Mouse (Mus musculus): Measurements from ENCODE around the gene Ssbp3. TPM values are rescaled to one million over a fixed set of nuclear protein-coding genes. Genes with fewer than 3 reads are reported as not detected.

Ssbp3 gene
- polyA plus RNA-seq, 1 experiment from 2014 or later, result 143 TPM

- H3K36me3 ChIP-seq, result no peaks in the 10 kb centered on the region
- ATAC-seq (ENCODE audit: low FRiP score, low read depth), result peak; percentile 67
- peaks cover 17% of the 10 kb centered on the region for H3K4me1 ChIP-seq (replicated peaks)
- no peak overlapping the region for H3K4me3 ChIP-seq
- peak overlapping the region; percentile 75 for H3K27ac ChIP-seq (replicated peaks)
- 0% methylated on average over 1 of the region's 1 CpGs for WGBS
- H3K4me2 ChIP-seq, result no peak overlapping the region
- H3K9me3 ChIP-seq, result no peaks in the 10 kb centered on the region
- no peaks in the 10 kb centered on the region for H3K27me3 ChIP-seq
- H3K9ac ChIP-seq, result no peak overlapping the region
Observed at GRCm38 (mm10) chr4:107084343-107084742, 173.8 kb downstream of the Ssbp3 start.

- ATAC-seq (ENCODE audit: low FRiP score, low read depth), result peak; percentile 93
- Histone ChIP-seq H3K4me3 (no peak overlapping the region), H3K27ac (replicated peaks) (peak overlapping the region; percentile 75), H3K9ac (no peak overlapping the region), H3K4me2 (no peak overlapping the region), H3K4me1 (replicated peaks) (peaks cover 17% of the 10 kb centered on the region), H3K36me3 (no peaks in the 10 kb centered on the region), H3K9me3 (no peaks in the 10 kb centered on the region), H3K27me3 (no peaks in the 10 kb centered on the region)
- 1% methylated on average over 6 of the region's 6 CpGs for whole genome bisulfite sequencing
Observed at GRCm38 (mm10) chr4:107084858-107085257, 174.4 kb downstream of the Ssbp3 start.

- no peak overlapping the region for H3K9ac ChIP-seq
- no peaks in the 10 kb centered on the region for H3K36me3 ChIP-seq
- H3K4me2 ChIP-seq, result no peak overlapping the region
- no peaks in the 10 kb centered on the region for H3K9me3 ChIP-seq
- no peak overlapping the region for H3K4me3 ChIP-seq
- peaks cover 10% of the 10 kb centered on the region for H3K4me1 ChIP-seq (replicated peaks)
- ATAC-seq (ENCODE audit: low FRiP score, low read depth), result no peak
- 83% methylated on average over 14 of the region's 14 CpGs for WGBS
- H3K27me3 ChIP-seq, result no peaks in the 10 kb centered on the region
- H3K27ac ChIP-seq (replicated peaks), result no peak overlapping the region
Observed at GRCm38 (mm10) chr4:107091696-107092095, 181.2 kb downstream of the Ssbp3 start.

- Histone ChIP-seq H3K4me1 (replicated peaks) (peaks cover 22% of the 10 kb centered on the region), H3K27ac (replicated peaks) (no peak overlapping the region), H3K9me3 (no peaks in the 10 kb centered on the region), H3K9ac (no peak overlapping the region), H3K4me3 (no peak overlapping the region), H3K27me3 (no peaks in the 10 kb centered on the region), H3K36me3 (no peaks in the 10 kb centered on the region), H3K4me2 (no peak overlapping the region)
- ATAC-seq (ENCODE audit: low FRiP score, low read depth), result no peak
- WGBS, result 84% methylated on average over 16 of the region's 16 CpGs
Observed at GRCm38 (mm10) chr4:107094484-107095187, 184.1 kb downstream of the Ssbp3 start.

- no peaks in the 10 kb centered on the region for H3K9me3 ChIP-seq
- H3K4me2 ChIP-seq, result no peak overlapping the region
- H3K36me3 ChIP-seq, result no peaks in the 10 kb centered on the region
- H3K27me3 ChIP-seq, result no peaks in the 10 kb centered on the region
- ATAC-seq (ENCODE audit: low FRiP score, low read depth), result no peak
- no peak overlapping the region for H3K9ac ChIP-seq
- 22% methylated on average over 6 of the region's 6 CpGs for WGBS
- 0 out of 2 replicates have a peak overlapping the region, but pooled peaks have one; percentile 12 for H3K27ac ChIP-seq (replicated peaks)
- H3K4me1 ChIP-seq (replicated peaks), result peaks cover 22% of the 10 kb centered on the region
- no peak overlapping the region for H3K4me3 ChIP-seq
Observed at GRCm38 (mm10) chr4:107096043-107096442, 185.5 kb downstream of the Ssbp3 start.

- Histone ChIP-seq H3K4me2 (no peak within 1 kb of the TSS), H3K27ac (replicated peaks) (0 out of 2 replicates have a peak within 1 kb of the TSS, but pooled peaks have one; percentile 12), H3K9ac (no peak within 1 kb of the TSS), H3K4me1 (replicated peaks) (peaks cover 22% of the 10 kb centered on the region), H3K27me3 (no peaks in the 10 kb centered on the region), H3K36me3 (no peaks in the 10 kb centered on the region), H3K4me3 (no peak within 1 kb of the TSS), H3K9me3 (no peaks in the 10 kb centered on the region)
- WGBS, result 30% methylated on average over 16 of the region's 16 CpGs
- ATAC-seq (ENCODE audit: low FRiP score, low read depth), result no peak
Observed at GRCm38 (mm10) chr4:107096841-107097373, 186.4 kb downstream of the Ssbp3 start, which contains the start of gene Cdcp2. Gene Cdcp2, plus strand, starts transcription at chr4:107096891.

GRCm38 (mm10) chr4:107097871-107098270, 187.4 kb downstream of the Ssbp3 start:
- Histone ChIP-seq H3K9me3 (no peaks in the 10 kb centered on the region), H3K4me3 (no peak overlapping the region), H3K4me2 (no peak overlapping the region), H3K4me1 (replicated peaks) (peaks cover 22% of the 10 kb centered on the region), H3K36me3 (no peaks in the 10 kb centered on the region), H3K27me3 (no peaks in the 10 kb centered on the region), H3K9ac (no peak overlapping the region), H3K27ac (replicated peaks) (no peak overlapping the region)
- WGBS, result 65% methylated on average over 15 of the region's 15 CpGs
- no peak for ATAC-seq (ENCODE audit: low FRiP score, low read depth)

GRCm38 (mm10) chr4:107098375-107098774, 187.9 kb downstream of the Ssbp3 start:
- H3K4me2 ChIP-seq, result no peak overlapping the region
- H3K27ac ChIP-seq (replicated peaks), result no peak overlapping the region
- no peaks in the 10 kb centered on the region for H3K9me3 ChIP-seq
- H3K9ac ChIP-seq, result no peak overlapping the region
- no peak overlapping the region for H3K4me3 ChIP-seq
- H3K27me3 ChIP-seq, result no peaks in the 10 kb centered on the region
- ATAC-seq (ENCODE audit: low FRiP score, low read depth), result no peak
- 65% methylated on average over 10 of the region's 10 CpGs for WGBS
- no peaks in the 10 kb centered on the region for H3K36me3 ChIP-seq
- H3K4me1 ChIP-seq (replicated peaks), result peaks cover 22% of the 10 kb centered on the region

- 69% methylated on average over 17 of the region's 17 CpGs for WGBS
- no peak overlapping the region for H3K4me3 ChIP-seq
- peaks cover 22% of the 10 kb centered on the region for H3K4me1 ChIP-seq (replicated peaks)
- no peak overlapping the region for H3K4me2 ChIP-seq
- H3K36me3 ChIP-seq, result no peaks in the 10 kb centered on the region
- no peak overlapping the region for H3K9ac ChIP-seq
- no peak overlapping the region for H3K27ac ChIP-seq (replicated peaks)
- ATAC-seq (ENCODE audit: low FRiP score, low read depth), result no peak
- no peaks in the 10 kb centered on the region for H3K27me3 ChIP-seq
- H3K9me3 ChIP-seq, result no peaks in the 10 kb centered on the region
Observed at GRCm38 (mm10) chr4:107098791-107099525, 188.5 kb downstream of the Ssbp3 start.

Other genes with a start within 250 kb of the Ssbp3 start
- gene Ttc4, start 231.8 kb upstream of the Ssbp3 start, polyA plus RNA-seq (2015; fragmentation: Nextera tagmentation; extraction: Ambion mirVana), result 131 and 153 TPM in 2 replicates
- 0.21 and 1.5 TPM in 2 replicates for gene Mroh7, start 179.8 kb upstream of the Ssbp3 start, polyA plus RNA-seq (2015; fragmentation: Nextera tagmentation; extraction: Ambion mirVana)
- gene Fam151a, start 176.8 kb upstream of the Ssbp3 start, polyA plus RNA-seq (2015; fragmentation: Nextera tagmentation; extraction: Ambion mirVana), result not detected in 2 replicates
- 2.1 and 2.4 TPM in 2 replicates for gene Acot11, start 105.7 kb upstream of the Ssbp3 start, polyA plus RNA-seq (2015; fragmentation: Nextera tagmentation; extraction: Ambion mirVana)
- 83.6 and 85.2 TPM in 2 replicates for gene Mrpl37, start 156.2 kb downstream of the Ssbp3 start, polyA plus RNA-seq (2015; fragmentation: Nextera tagmentation; extraction: Ambion mirVana)
- 3.6 and 4.6 TPM in 2 replicates for gene Cyb5rl, start 156.3 kb downstream of the Ssbp3 start, polyA plus RNA-seq (2015; fragmentation: Nextera tagmentation; extraction: Ambion mirVana)
- 0.16 TPM in 1 of 2 replicates, not detected in the other for gene Cdcp2, start 186.2 kb downstream of the Ssbp3 start, polyA plus RNA-seq (2015; fragmentation: Nextera tagmentation; extraction: Ambion mirVana)

Measured in hindbrain, embryonic 15.5 days (tissue).